Mouse (Mus musculus): ENCODE measurements around the gene Hs6st1.

- TF ChIP-seq POLR2A (IDR thresholded peaks at IDR 0.05; ENCODE audit: low read depth, low read length) (no peak), CTCF (IDR thresholded peaks at IDR 0.05; ENCODE audit: extremely low read depth, insufficient read depth, insufficient read length, insufficient replicate concordance) (no peak)
Observed at GRCm38 (mm10) chr1:36088367-36088766, 20.2 kb downstream of the Hs6st1 start.

Measured in spleen, adult 2 months (tissue).